Mouse (Mus musculus) CH12F3 (cell line): ENCODE measurements around the gene Otub2.
"Not testable (repeated sequence)": the region's sequence is repeated elsewhere in the genome, so short reads cannot be mapped to it uniquely, and the experiment has no call there.

ENCODE experiments used
- in situ Hi-C: fragments of 300-500 bp; cut with MboI; formaldehyde crosslinking; loops from 2 replicates; pipeline ENCODE4 v1.14.3; 2020; ENCODE audit warnings: low sequenced_read_pairs

Gene Otub2

DNA sequence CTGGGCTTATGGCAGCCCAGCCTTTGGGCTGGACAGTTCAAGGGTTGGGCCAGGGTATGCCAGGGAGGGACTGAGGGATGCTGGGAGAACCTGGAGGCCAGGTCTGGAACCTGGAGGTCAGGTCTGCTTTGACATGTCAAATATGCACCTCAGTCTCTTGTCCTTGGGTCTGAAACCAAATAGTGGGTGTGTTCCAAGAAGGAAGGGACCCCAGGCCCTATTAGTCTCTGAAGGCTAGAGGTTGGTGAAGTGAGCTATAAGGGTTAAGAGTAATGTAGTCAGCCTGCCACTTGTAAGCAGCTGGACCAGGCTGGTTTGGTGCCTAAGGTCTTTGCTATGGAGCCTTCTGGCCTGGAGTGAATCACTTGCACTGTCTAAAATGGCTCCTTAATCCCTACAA lies 46.4 kb downstream of the Otub2 start:
- in situ Hi-C loops, result no loop called here

- in situ Hi-C loops, result no loop called here
Measured at GRCm38 (mm10) chr12:103437601-103438000, 49.1 kb downstream of the Otub2 start.

DNA sequence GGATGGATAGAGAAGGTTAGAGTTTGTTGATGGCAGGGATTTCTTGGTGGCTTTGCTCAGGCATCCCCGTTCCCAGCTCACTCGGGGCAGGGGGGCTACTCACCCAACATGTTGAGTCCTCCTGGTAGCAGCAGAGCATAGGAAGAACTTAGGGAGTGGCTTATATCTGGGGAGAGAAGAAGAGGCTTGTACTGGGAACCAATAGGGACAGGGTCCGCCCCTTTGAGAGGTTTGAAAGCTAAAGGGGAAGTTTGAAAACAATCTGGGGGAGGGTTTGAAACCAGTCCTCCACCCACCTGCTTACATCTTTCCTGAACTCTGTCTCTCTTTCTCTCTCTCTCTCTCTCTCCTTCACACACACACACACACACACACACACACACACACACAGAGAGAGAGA lies 55.0 kb downstream of the Otub2 start, which contains the start of gene Ifi27l2a:
Ifi27l2a (minus strand) TSS at position 157 of the 400 bp plus-strand sequence.
- in situ Hi-C loops, result no loop called here

DNA sequence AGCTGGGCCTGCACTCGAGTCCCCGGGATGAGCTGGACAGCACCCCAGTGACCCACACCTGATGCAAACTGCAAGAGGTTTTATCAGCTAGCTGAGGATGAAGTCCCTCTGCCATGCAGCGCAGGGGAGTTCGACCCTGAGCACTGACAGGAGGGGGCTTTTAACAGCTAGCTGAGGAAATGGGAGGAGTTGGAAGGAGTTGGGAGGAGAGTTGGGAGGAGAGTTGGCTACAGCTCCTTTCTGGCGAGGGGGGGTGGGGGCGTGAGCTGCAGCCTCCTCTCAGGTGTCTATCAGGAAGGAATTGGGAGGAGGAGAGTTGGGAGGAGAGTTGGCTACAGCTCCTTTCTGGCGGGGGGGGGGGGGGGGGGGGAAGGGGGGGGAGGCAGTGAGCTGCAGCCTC lies 55.8 kb downstream of the Otub2 start:
- in situ Hi-C loops, result not testable (repeated sequence)

GRCm38 (mm10) chr12:103445060-103445459 lies 56.6 kb downstream of the Otub2 start:
- in situ Hi-C loops, result no loop called here

GRCm38 (mm10) chr12:103453361-103453760 lies 64.9 kb downstream of the Otub2 start:
- in situ Hi-C loops, result no loop called here
